Mouse (Mus musculus): ENCODE data around the gene Sgsh.
"Not testable (repeated sequence)": the region's sequence is repeated elsewhere in the genome, so short reads cannot be mapped to it uniquely, and the experiment has no call there.

Gene Sgsh

GRCm38 (mm10) chr11:119355443-119356385 lies at the start of gene Sgsh, which contains the start of gene Slc26a11:
Gene Sgsh (minus strand): TSS chr11:119355536.
Gene Slc26a11 (plus strand): TSS chr11:119355557.
- peak; percentile 86 for DNase-seq

DNA sequence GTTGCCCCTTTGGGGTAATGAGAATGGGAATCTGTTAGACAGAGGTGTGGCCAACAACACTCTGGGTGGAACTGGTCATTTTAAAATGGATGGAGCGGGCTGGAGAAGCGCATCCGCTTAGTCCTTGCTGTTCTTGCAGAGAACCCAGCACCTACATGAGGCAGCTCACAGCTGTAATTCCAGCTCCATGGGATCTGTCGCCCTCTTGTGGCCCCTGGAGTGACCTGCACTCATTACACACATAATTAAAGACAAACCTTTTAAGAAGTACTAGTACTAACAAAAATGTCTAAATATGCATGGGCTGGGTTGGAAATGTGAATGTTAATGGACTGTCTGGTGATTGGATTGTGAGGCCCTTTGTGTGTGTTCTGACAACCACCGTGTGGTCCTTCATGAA lies 49.3 kb upstream of the Sgsh start:
- DNase-seq, result peak; percentile 70

DNA sequence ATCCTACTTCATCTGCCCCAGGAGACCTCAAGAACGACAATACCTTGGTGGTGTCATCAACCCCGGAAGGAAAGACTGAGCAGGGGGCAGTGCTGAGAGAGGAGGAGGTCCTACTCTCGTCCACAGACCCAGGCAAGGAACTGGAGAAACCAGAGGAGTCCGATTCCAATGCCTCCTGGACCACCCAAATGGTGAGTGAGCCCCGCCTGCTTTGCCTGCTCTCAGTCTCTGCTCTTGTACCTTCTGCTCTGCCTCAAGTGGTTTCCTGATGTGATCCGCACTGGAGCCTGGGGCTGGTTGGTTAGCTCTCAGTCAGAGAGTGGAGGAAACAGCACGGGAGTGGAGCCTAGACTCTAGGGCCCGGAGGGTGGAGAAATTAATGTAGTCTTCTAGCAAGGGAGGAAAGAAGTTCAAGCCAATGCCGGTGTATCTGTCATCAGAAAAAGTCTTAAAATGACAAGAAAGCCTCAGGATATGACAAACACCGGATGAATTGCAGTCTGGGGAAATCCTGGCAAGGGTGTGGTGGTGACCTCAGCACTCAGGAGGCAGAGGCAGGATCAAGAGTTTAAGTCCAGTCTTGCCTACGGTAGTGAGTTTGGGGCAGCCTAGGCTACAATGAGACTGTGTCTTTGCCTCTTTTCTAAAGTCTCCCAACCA lies 47.3 kb upstream of the Sgsh start:
- no peak for DNase-seq

DNA sequence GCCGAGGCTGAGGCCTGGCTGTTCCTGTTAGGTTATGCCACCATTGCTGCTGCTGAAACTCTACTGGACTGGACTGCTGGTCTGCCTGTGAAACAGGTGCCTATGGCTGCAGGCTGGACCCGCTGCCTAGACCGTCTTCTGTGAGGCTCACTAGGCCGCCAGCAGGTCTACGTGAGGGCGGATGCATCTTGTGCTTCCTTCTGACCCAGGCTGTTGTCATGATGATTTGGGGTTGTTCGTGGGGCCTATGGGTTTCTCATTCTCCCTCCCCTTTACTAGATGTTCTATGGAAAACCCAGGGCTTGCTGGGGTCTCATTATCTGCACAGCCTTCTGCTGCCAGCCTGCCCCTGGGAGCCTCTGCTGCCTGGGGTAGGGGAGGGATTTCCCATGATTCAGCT lies 41.1 kb upstream of the Sgsh start:
- DNase-seq, result no peak

- DNase-seq, result no peak
Observed at GRCm38 (mm10) chr11:119395931-119396330, 40.6 kb upstream of the Sgsh start.

DNA sequence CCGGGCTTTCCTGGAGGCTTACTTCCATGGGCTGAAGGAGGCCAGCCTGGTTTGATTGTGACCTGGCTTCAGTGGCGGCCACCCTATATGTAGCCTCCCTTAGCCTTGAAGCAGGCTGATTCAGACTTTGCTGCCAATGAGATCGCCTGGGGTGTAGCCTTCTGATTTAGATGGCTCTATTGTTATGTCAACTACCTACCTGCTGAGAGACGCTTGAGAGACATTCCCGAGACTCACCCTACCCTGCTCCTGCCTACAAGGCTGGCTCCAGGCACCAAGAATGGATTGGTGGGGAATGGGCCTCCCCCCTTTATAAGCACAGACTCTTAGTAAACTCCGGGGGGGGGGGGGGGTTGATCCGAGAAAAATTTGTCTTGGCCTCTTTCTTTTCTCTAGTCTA lies 40.1 kb upstream of the Sgsh start:
- DNase-seq, result no peak

GRCm38 (mm10) chr11:119394210-119394609 lies 38.9 kb upstream of the Sgsh start:
- DNase-seq, result no peak

GRCm38 (mm10) chr11:119393483-119393804 lies 38.1 kb upstream of the Sgsh start:
- no peak for DNase-seq

- DNase-seq, result peak; percentile 66
Observed at GRCm38 (mm10) chr11:119392800-119393482, 37.6 kb upstream of the Sgsh start, which contains the start of gene Rnf213. Gene Rnf213 (plus strand): TSS chr11:119393100.

- peak; percentile 88 for DNase-seq
Observed at GRCm38 (mm10) chr11:119392001-119392614, 36.8 kb upstream of the Sgsh start.

DNA sequence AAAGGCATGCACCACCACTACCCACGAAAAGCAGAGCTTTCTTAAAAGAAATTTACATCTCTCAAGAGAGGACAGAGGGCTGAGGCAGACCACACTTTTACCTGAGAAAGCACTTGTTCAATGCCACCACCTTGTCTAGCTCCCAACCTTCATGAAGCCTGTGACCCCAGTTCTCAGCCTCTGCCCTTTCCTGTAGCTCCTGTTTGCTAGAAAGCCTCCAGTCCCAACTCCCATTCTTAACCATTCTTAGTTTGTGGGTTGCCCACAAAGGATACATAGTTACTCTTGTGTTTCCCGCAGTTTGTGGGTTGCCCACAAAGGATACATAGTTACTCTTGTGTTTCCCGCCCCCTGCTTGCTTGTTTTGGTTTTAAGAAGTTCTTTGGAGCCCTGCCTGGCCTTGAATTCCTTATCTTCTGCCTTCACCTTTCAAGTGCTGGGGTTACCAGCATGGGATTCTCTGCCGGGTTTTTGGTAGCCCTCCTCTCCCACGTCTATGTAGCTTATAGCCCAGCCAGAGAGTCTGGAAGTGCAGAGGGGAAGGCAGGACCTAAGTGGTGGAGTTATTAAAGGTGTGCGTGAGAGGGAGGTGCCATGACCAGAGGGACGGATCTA lies 36.2 kb upstream of the Sgsh start:
- DNase-seq, result peak; percentile 27

- peak; percentile 36 for DNase-seq
Observed at GRCm38 (mm10) chr11:119390271-119391231, 35.2 kb upstream of the Sgsh start.

GRCm38 (mm10) chr11:119389851-119390270 lies 34.5 kb upstream of the Sgsh start:
- peak; percentile 70 for DNase-seq

GRCm38 (mm10) chr11:119387273-119387672 lies 31.9 kb upstream of the Sgsh start:
- DNase-seq, result not testable (repeated sequence)

DNA sequence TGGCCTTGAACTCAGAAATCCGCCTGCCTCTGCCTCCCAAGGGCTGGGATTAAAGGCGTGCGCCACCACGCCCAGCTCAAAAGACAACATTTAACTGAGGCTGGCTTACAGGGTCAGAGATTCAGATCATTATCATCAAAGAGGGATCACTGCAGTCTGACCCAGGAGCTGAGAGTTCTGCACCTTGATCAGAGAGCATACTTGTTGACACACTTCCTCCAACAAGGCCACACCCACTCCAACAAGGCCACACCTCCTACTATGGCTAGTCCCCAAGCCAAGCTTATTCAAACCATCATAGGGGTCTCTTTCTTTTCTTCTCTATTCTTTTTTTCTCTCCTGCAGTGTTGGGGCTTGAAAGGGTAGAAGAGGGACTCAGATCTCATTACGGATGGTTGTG lies 31.0 kb upstream of the Sgsh start:
- no peak for DNase-seq

GRCm38 (mm10) chr11:119384904-119385303 lies 29.6 kb upstream of the Sgsh start:
- peak; percentile 37 for DNase-seq

GRCm38 (mm10) chr11:119382338-119382850 lies 27.1 kb upstream of the Sgsh start:
- DNase-seq, result no peak

GRCm38 (mm10) chr11:119381631-119382337 lies 26.4 kb upstream of the Sgsh start:
- no peak for DNase-seq

DNA sequence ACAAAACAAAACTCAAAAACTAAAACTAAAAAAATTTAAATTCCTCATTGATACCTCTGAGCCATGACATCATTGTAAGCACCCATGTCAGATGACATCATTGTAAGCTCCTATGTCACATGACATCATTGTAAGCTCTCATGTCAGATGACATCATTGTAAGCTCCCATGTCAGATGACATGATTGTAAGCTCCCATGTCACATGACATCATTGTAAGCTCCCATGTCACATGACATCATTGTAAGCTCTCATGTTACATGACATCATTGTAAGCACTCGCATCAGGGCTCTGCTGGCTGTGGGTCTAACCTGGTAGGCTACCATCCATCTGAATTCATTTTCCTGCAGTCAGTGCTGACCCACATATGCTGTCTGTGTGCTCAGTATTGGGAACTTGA lies 23.2 kb upstream of the Sgsh start:
- DNase-seq, result no peak

DNA sequence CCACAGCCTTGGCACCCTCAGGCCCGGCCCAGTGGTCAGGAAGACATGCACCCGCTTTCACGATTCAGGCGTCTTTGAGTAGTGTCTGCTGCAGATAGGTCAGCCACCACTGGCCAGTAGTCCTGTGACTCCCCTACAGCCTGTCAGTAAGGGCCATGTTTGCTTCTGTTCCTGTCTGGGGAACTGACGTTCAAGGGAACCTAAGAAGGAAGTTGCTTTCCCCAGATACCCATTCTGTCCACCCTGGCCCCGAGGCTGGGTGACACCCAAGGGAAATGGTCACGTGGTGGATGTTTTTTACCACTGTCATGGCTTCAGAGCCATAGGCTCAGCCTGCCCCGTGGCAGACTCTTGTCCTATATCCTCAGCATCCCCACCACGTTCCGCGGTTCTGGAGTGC lies 22.0 kb upstream of the Sgsh start:
- no peak for DNase-seq

Data from liver (tissue).